Mouse (Mus musculus) brain, embryonic 14.5 days (tissue): Measurements from ENCODE around the gene Noxred1.

ENCODE experiments used
- CTCF ChIP-seq: fragments of 200-500 bp; IDR thresholded peaks from 2 replicates; pipeline ENCODE4 v1.5.1; 2012; ENCODE audit warnings: inconsistent platforms, mild to moderate bottlenecking, moderate library complexity, borderline replicate concordance; ENCODE audit not compliant: insufficient read depth, insufficient read length; ENCODE audit errors: extremely low read depth
- POLR2A ChIP-seq: fragments of 200-500 bp; IDR thresholded peaks from 2 replicates; pipeline ENCODE4 v1.6.1; 2012; ENCODE audit warnings: mild to moderate bottlenecking, inconsistent platforms, borderline replicate concordance; ENCODE audit not compliant: poor library complexity, insufficient read depth, insufficient read length, severe bottlenecking; ENCODE audit errors: extremely low read depth

GRCm38 (mm10) chr12:87279879-87280278, 41.3 kb upstream of the Noxred1 start:
- no peak for TF ChIP-seq CTCF
- no peak for TF ChIP-seq POLR2A
